Mouse (Mus musculus): ENCODE measurements at regions not wholly inside any gene's neighbourhood (a gene's known extent, or its start where the extent isn't known, plus 50 kb on each side); places are given as distances from the start of the nearest gene placed in this dataset.

- DNase-seq (ENCODE audit: low spot score in 2 of 2) = no peak
These were observed 207.3 kb upstream of the Ank start for GRCm38 (mm10) chr15:27258984-27259853.

GRCm38 (mm10) chr15:27259854-27260191, 206.7 kb upstream of the Ank start:
- no peak for DNase-seq (ENCODE audit: low spot score in 2 of 2)

- DNase-seq (ENCODE audit: low spot score in 2 of 2) = no peak
These were observed 196.3 kb upstream of the Ank start for GRCm38 (mm10) chr15:27270203-27270602.

- DNase-seq (ENCODE audit: low spot score in 2 of 2) = no peak
These were observed 184.2 kb upstream of the Ank start for GRCm38 (mm10) chr15:27282279-27282678.

- DNase-seq (ENCODE audit: low spot score in 2 of 2) = no peak
These were observed 162.6 kb upstream of the Ank start for GRCm38 (mm10) chr15:27303856-27304255.

GRCm38 (mm10) chr15:27304256-27304655, 162.2 kb upstream of the Ank start:
- DNase-seq (ENCODE audit: low spot score in 2 of 2) = no peak

- DNase-seq (ENCODE audit: low spot score in 2 of 2) = no peak
These were observed 161.4 kb upstream of the Ank start for GRCm38 (mm10) chr15:27305035-27305434.

- DNase-seq (ENCODE audit: low spot score in 2 of 2) = no peak
These were observed 157.8 kb upstream of the Ank start for GRCm38 (mm10) chr15:27308639-27309038.

GRCm38 (mm10) chr15:27315964-27316745, 150.3 kb upstream of the Ank start:
- no peak for DNase-seq (ENCODE audit: low spot score in 2 of 2)

GRCm38 (mm10) chr15:27316746-27317129, 149.7 kb upstream of the Ank start:
- DNase-seq (ENCODE audit: low spot score in 2 of 2) = no peak

GRCm38 (mm10) chr15:27321915-27322665, 144.4 kb upstream of the Ank start:
- peak; percentile 54 to 73 for DNase-seq (ENCODE audit: low spot score in 2 of 2)

GRCm38 (mm10) chr15:27325847-27326548, 140.5 kb upstream of the Ank start:
- DNase-seq (ENCODE audit: low spot score in 2 of 2) = peak; percentile 67 to 80

GRCm38 (mm10) chr15:27326549-27326876, 140.0 kb upstream of the Ank start:
- DNase-seq (ENCODE audit: low spot score in 2 of 2) = peak in 1 of 2 experiments; percentile 8

GRCm38 (mm10) chr15:27327744-27328143, 138.7 kb upstream of the Ank start:
- DNase-seq (ENCODE audit: low spot score in 2 of 2) = no peak

- no peak for DNase-seq (ENCODE audit: low spot score in 2 of 2)
These were observed 138.0 kb upstream of the Ank start for GRCm38 (mm10) chr15:27328441-27328840.

- DNase-seq (ENCODE audit: low spot score in 2 of 2) = no peak
These were observed 126.4 kb upstream of the Ank start for GRCm38 (mm10) chr15:27340070-27340469.

- no peak for DNase-seq (ENCODE audit: low spot score in 2 of 2)
These were observed 124.9 kb upstream of the Ank start for GRCm38 (mm10) chr15:27341518-27341976.

GRCm38 (mm10) chr15:27358441-27358840, 108.0 kb upstream of the Ank start:
- peak; percentile 25 to 45 for DNase-seq (ENCODE audit: low spot score in 2 of 2)

GRCm38 (mm10) chr15:27359271-27359670, 107.2 kb upstream of the Ank start:
- DNase-seq (ENCODE audit: low spot score in 2 of 2) = no peak

GRCm38 (mm10) chr15:27374517-27374916, 92.0 kb upstream of the Ank start:
- no peak for DNase-seq (ENCODE audit: low spot score in 2 of 2)

GRCm38 (mm10) chr15:27378601-27379094, 87.8 kb upstream of the Ank start:
- DNase-seq (ENCODE audit: low spot score in 2 of 2) = no peak

Measured in left cerebral cortex, adult 18-20 months (tissue).